Mouse (Mus musculus): ENCODE measurements around the gene Siah2. TPM values are rescaled to one million over a fixed set of nuclear protein-coding genes. Genes with fewer than 3 reads are reported as not detected.

The Siah2 gene
- total RNA-seq, 1 experiment: 5.8 TPM

- in situ Hi-C loops (cut with MboI; ENCODE audit: low sequenced_read_pairs in 2 of 2, unreplicated experiment in 2 of 2): no loop called here
- TF ChIP-seq ZNF384 (IDR thresholded peaks at IDR 0.05; ENCODE audit: low read depth, low read length): no peak
- TF ChIP-seq CHD2 (IDR thresholded peaks at IDR 0.05; ENCODE audit: low read depth, low read length): no peak
- no peak overlapping the region for H3K27ac ChIP-seq (ENCODE audit: insufficient read depth, low read depth, low read length, poor library complexity, severe bottlenecking)
- no peak overlapping the region for H3K4me3 ChIP-seq (ENCODE audit: insufficient read depth in 1 of 2, low read depth in 1 of 2, low read length in 2 of 2, poor library complexity in 1 of 2, severe bottlenecking in 1 of 2)
- H3K36me3 ChIP-seq (ENCODE audit: control insufficient read depth, insufficient read depth, low read length, poor library complexity, severe bottlenecking): no peaks in the 10 kb centered on the region
- H3K9ac ChIP-seq (ENCODE audit: insufficient read depth, low read depth, low read length, poor library complexity, severe bottlenecking): no peak overlapping the region
- no peaks in the 10 kb centered on the region for H3K9me3 ChIP-seq (ENCODE audit: control insufficient read depth, insufficient read depth, low read depth, low read length)
- H3K4me1 ChIP-seq (ENCODE audit: control insufficient read depth in 2 of 2, insufficient read depth in 2 of 2, low read length in 2 of 2, poor library complexity in 1 of 2): no peaks in the 10 kb centered on the region
- DNase-seq (ENCODE audit: low read depth, low spot score): no peak
These were observed 22.6 kb upstream of the Siah2 start for GRCm38 (mm10) chr3:58714767-58715166.

- in situ Hi-C loops (cut with MboI; ENCODE audit: low sequenced_read_pairs in 2 of 2, unreplicated experiment in 2 of 2): no loop called here
- no peaks in the 10 kb centered on the region for H3K36me3 ChIP-seq (ENCODE audit: control insufficient read depth, insufficient read depth, low read length, poor library complexity, severe bottlenecking)
These were observed 21.8 kb upstream of the Siah2 start for GRCm38 (mm10) chr3:58714034-58714433.

DNA sequence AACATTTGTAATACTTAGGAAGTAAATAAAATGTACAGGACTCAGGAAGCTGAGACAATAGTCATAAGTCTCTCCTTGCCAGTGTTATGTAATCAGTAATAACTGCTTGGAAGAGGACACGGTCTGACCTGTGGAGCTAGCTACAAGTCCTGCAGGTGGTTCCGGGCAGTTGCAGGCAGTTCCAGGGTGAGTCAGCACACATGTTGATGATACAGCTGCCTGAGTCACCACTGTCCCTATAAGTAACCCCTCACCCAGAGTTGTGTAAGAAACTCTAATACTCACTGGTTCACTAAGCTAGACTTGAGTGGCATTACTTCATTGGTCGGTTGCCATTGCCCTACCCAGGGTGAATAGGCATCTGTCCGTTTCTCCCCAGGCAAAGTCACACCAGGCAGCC lies 21.0 kb upstream of the Siah2 start:
- H3K27ac ChIP-seq (ENCODE audit: insufficient read depth, low read depth, low read length, poor library complexity, severe bottlenecking): no peak overlapping the region
- H3K36me3 ChIP-seq (ENCODE audit: control insufficient read depth, insufficient read depth, low read length, poor library complexity, severe bottlenecking): no peaks in the 10 kb centered on the region
- no peak for DNase-seq (ENCODE audit: low read depth, low spot score)
- no peak overlapping the region for H3K9ac ChIP-seq (ENCODE audit: insufficient read depth, low read depth, low read length, poor library complexity, severe bottlenecking)
- H3K4me3 ChIP-seq (ENCODE audit: insufficient read depth in 1 of 2, low read depth in 1 of 2, low read length in 2 of 2, poor library complexity in 1 of 2, severe bottlenecking in 1 of 2): no peak overlapping the region
- H3K4me1 ChIP-seq (ENCODE audit: control insufficient read depth in 2 of 2, insufficient read depth in 2 of 2, low read length in 2 of 2, poor library complexity in 1 of 2): no peaks in the 10 kb centered on the region
- no peaks in the 10 kb centered on the region for H3K9me3 ChIP-seq (ENCODE audit: control insufficient read depth, insufficient read depth, low read depth, low read length)
- TF ChIP-seq CHD2 (IDR thresholded peaks at IDR 0.05; ENCODE audit: low read depth, low read length): no peak
- TF ChIP-seq MAFK (IDR thresholded peaks at IDR 0.05; ENCODE audit: insufficient read depth, low read depth, low read length): no peak
- TF ChIP-seq ZC3H11A (IDR thresholded peaks at IDR 0.05; ENCODE audit: borderline replicate concordance, low read depth, low read length): no peak
- TF ChIP-seq HCFC1 (IDR thresholded peaks at IDR 0.05; ENCODE audit: borderline replicate concordance, insufficient read depth, low read length): no peak
- no peak for TF ChIP-seq ZNF384 (IDR thresholded peaks at IDR 0.05; ENCODE audit: low read depth, low read length)
- in situ Hi-C loops (cut with MboI; ENCODE audit: low sequenced_read_pairs in 2 of 2, unreplicated experiment in 2 of 2): no loop called here

More at GRCm38 (mm10) chr3:58714034-58714433, 21.8 kb upstream of the Siah2 start:
- Histone ChIP-seq H3K9ac (ENCODE audit: insufficient read depth, low read depth, low read length, poor library complexity, severe bottlenecking) (no peak overlapping the region), H3K4me3 (ENCODE audit: insufficient read depth in 1 of 2, low read depth in 1 of 2, low read length in 2 of 2, poor library complexity in 1 of 2, severe bottlenecking in 1 of 2) (no peak overlapping the region), H3K27ac (ENCODE audit: insufficient read depth, low read depth, low read length, poor library complexity, severe bottlenecking) (no peak overlapping the region), H3K9me3 (ENCODE audit: control insufficient read depth, insufficient read depth, low read depth, low read length) (no peaks in the 10 kb centered on the region), H3K4me1 (ENCODE audit: control insufficient read depth in 2 of 2, insufficient read depth in 2 of 2, low read length in 2 of 2, poor library complexity in 1 of 2) (no peaks in the 10 kb centered on the region)
- DNase-seq (ENCODE audit: low read depth, low spot score): no peak
- TF ChIP-seq ZC3H11A (IDR thresholded peaks at IDR 0.05; ENCODE audit: borderline replicate concordance, low read depth, low read length) (no peak), ZNF384 (IDR thresholded peaks at IDR 0.05; ENCODE audit: low read depth, low read length) (no peak), HCFC1 (IDR thresholded peaks at IDR 0.05; ENCODE audit: borderline replicate concordance, insufficient read depth, low read length) (no peak), MAFK (IDR thresholded peaks at IDR 0.05; ENCODE audit: insufficient read depth, low read depth, low read length) (no peak), CHD2 (IDR thresholded peaks at IDR 0.05; ENCODE audit: low read depth, low read length) (no peak)

GRCm38 (mm10) chr3:58704547-58704946 lies 12.3 kb upstream of the Siah2 start:
- Histone ChIP-seq H3K4me1 (ENCODE audit: control insufficient read depth in 2 of 2, insufficient read depth in 2 of 2, low read length in 2 of 2, poor library complexity in 1 of 2) (no peaks in the 10 kb centered on the region), H3K9me3 (ENCODE audit: control insufficient read depth, insufficient read depth, low read depth, low read length) (no peaks in the 10 kb centered on the region), H3K36me3 (ENCODE audit: control insufficient read depth, insufficient read depth, low read length, poor library complexity, severe bottlenecking) (no peaks in the 10 kb centered on the region), H3K27ac (ENCODE audit: insufficient read depth, low read depth, low read length, poor library complexity, severe bottlenecking) (no peak overlapping the region), H3K4me3 (ENCODE audit: insufficient read depth in 1 of 2, low read depth in 1 of 2, low read length in 2 of 2, poor library complexity in 1 of 2, severe bottlenecking in 1 of 2) (no peak overlapping the region), H3K9ac (ENCODE audit: insufficient read depth, low read depth, low read length, poor library complexity, severe bottlenecking) (no peak overlapping the region)
- in situ Hi-C loops (cut with MboI; ENCODE audit: low sequenced_read_pairs in 2 of 2, unreplicated experiment in 2 of 2): no loop called here
- no peak for TF ChIP-seq CHD2 (IDR thresholded peaks at IDR 0.05; ENCODE audit: low read depth, low read length)
- TF ChIP-seq MAFK (IDR thresholded peaks at IDR 0.05; ENCODE audit: insufficient read depth, low read depth, low read length): no peak
- no peak for TF ChIP-seq HCFC1 (IDR thresholded peaks at IDR 0.05; ENCODE audit: borderline replicate concordance, insufficient read depth, low read length)
- TF ChIP-seq ZC3H11A (IDR thresholded peaks at IDR 0.05; ENCODE audit: borderline replicate concordance, low read depth, low read length): no peak
- TF ChIP-seq ZNF384 (IDR thresholded peaks at IDR 0.05; ENCODE audit: low read depth, low read length): no peak
- no peak for DNase-seq (ENCODE audit: low read depth, low spot score)

GRCm38 (mm10) chr3:58703748-58704147 lies 11.5 kb upstream of the Siah2 start:
- H3K36me3 ChIP-seq (ENCODE audit: control insufficient read depth, insufficient read depth, low read length, poor library complexity, severe bottlenecking): no peaks in the 10 kb centered on the region
- TF ChIP-seq HCFC1 (IDR thresholded peaks at IDR 0.05; ENCODE audit: borderline replicate concordance, insufficient read depth, low read length) (no peak), MAFK (IDR thresholded peaks at IDR 0.05; ENCODE audit: insufficient read depth, low read depth, low read length) (no peak), ZC3H11A (IDR thresholded peaks at IDR 0.05; ENCODE audit: borderline replicate concordance, low read depth, low read length) (no peak), ZNF384 (IDR thresholded peaks at IDR 0.05; ENCODE audit: low read depth, low read length) (no peak), CHD2 (IDR thresholded peaks at IDR 0.05; ENCODE audit: low read depth, low read length) (no peak)

More at GRCm38 (mm10) chr3:58703748-58704147, 11.5 kb upstream of the Siah2 start:
- H3K9ac ChIP-seq (ENCODE audit: insufficient read depth, low read depth, low read length, poor library complexity, severe bottlenecking): no peak overlapping the region
- H3K9me3 ChIP-seq (ENCODE audit: control insufficient read depth, insufficient read depth, low read depth, low read length): no peaks in the 10 kb centered on the region
- no peak for DNase-seq (ENCODE audit: low read depth, low spot score)
- H3K27ac ChIP-seq (ENCODE audit: insufficient read depth, low read depth, low read length, poor library complexity, severe bottlenecking): no peak overlapping the region
- in situ Hi-C loops (cut with MboI; ENCODE audit: low sequenced_read_pairs in 2 of 2, unreplicated experiment in 2 of 2): no loop called here
- H3K4me1 ChIP-seq (ENCODE audit: control insufficient read depth in 2 of 2, insufficient read depth in 2 of 2, low read length in 2 of 2, poor library complexity in 1 of 2): no peaks in the 10 kb centered on the region
- no peak overlapping the region for H3K4me3 ChIP-seq (ENCODE audit: insufficient read depth in 1 of 2, low read depth in 1 of 2, low read length in 2 of 2, poor library complexity in 1 of 2, severe bottlenecking in 1 of 2)

Data from ES-E14 (cell line).